Mouse (Mus musculus) erythroblast, embryonic 14.5 days (primary cell): ENCODE measurements around the gene Il1rl1. TPM values are rescaled to one million over a fixed set of nuclear protein-coding genes. Genes with fewer than 3 reads are reported as not detected.

Source experiments
- H3K27me3 ChIP-seq: 2 replicates; pipeline ENCODE4 v1.6.1; 2012; ENCODE audit warnings: inconsistent platforms; ENCODE audit not compliant: control insufficient read depth
- H3K36me3 ChIP-seq: 2 replicates; pipeline ENCODE4 v1.6.1; 2012; ENCODE audit warnings: mild to moderate bottlenecking, inconsistent platforms; ENCODE audit not compliant: control insufficient read depth
- H3K4me1 ChIP-seq: 2 replicates; pipeline ENCODE4 v1.6.1; 2012; ENCODE audit warnings: inconsistent platforms; ENCODE audit not compliant: control insufficient read depth
- H3K4me3 ChIP-seq: replicated peaks from 2 replicates; pipeline ENCODE3; 2012; ENCODE audit warnings: moderate library complexity, mild to moderate bottlenecking, inconsistent platforms
- H3K9me3 ChIP-seq: 2 replicates; pipeline ENCODE4 v1.6.1; 2012; ENCODE audit warnings: low read length, inconsistent platforms, mixed read lengths; ENCODE audit not compliant: control insufficient read depth
- GATA1 ChIP-seq: IDR thresholded peaks from 2 replicates; pipeline ENCODE4 v1.6.1; 2012; ENCODE audit warnings: low read length, inconsistent platforms, mixed read lengths
- TAL1 ChIP-seq: IDR thresholded peaks from 3 replicates; pipeline ENCODE4 v1.6.1; 2012; ENCODE audit warnings: low read length, inconsistent platforms, mixed read lengths
- polyA plus RNA-seq: library from polyadenylated mRNA; stranded (reverse); fragments of >175 nt; gene quantifications from 2 replicates; pipeline ENCODE4 v1.2.3, GENCODE M21; 2012

Gene Il1rl1
- polyA plus RNA-seq, 1 experiment: 0.05 TPM

GRCm38 (mm10) chr1:40430143-40430834 is 919 bp downstream of the Il1rl1 start:
- Histone ChIP-seq H3K36me3 (no peaks in the 10 kb centered on the region), H3K4me3 (peak overlapping the region; percentile 62), H3K4me1 (peaks cover 48% of the 10 kb centered on the region), H3K9me3 (no peaks in the 10 kb centered on the region), H3K27me3 (no peaks in the 10 kb centered on the region)
- no peak for TF ChIP-seq GATA1
- no peak for TF ChIP-seq TAL1

DNA sequence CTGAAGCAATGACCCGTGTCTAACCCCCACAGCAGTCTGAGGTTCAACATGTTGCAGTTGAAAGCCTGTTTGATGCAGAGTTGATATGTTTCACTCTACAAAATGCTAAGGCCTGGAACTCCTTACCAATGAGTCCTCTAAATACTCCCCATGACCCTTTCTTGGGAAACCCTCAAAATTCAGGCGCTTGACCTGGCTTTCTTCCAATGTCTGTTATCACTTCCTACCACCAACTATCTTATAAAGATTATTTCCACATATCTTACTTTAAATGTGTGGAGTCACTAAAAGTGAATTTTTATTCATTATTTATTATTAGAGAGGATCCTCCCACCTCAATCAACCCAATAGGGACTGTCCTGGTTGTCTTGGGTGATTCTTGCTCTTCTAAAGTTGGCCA is 2.8 kb downstream of the Il1rl1 start:
- Histone ChIP-seq H3K36me3 (no peaks in the 10 kb centered on the region), H3K27me3 (no peaks in the 10 kb centered on the region), H3K4me3 (no peak overlapping the region), H3K4me1 (peaks cover 55% of the 10 kb centered on the region), H3K9me3 (no peaks in the 10 kb centered on the region)
- TF ChIP-seq TAL1 (no peak), GATA1 (no peak)

GRCm38 (mm10) chr1:40435936-40436335 is 6.6 kb downstream of the Il1rl1 start:
- Histone ChIP-seq H3K36me3 (no peaks in the 10 kb centered on the region), H3K4me3 (no peak overlapping the region), H3K27me3 (no peaks in the 10 kb centered on the region), H3K9me3 (no peaks in the 10 kb centered on the region), H3K4me1 (peaks cover 33% of the 10 kb centered on the region)
- TF ChIP-seq TAL1: no peak
- no peak for TF ChIP-seq GATA1

DNA sequence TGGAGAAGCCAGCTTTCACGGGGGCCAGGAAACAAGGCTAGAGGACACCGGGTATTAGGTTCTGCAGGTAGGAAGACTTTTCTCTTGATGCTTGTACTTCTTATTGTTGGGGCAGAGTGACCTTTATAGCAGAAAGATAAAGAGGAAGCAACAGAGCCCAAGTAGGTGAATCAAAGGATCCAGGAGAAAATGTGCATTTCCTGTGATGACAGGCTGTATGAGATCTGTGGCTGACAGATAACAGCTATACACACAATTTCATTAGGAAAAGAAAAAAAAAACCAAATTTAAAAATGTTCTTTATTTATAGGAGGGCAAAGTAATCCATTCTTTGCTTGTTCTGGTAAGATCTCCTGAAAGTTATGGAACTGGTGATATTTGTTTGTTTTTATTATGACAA is 8.0 kb downstream of the Il1rl1 start:
- H3K4me3 ChIP-seq: no peak overlapping the region
- H3K9me3 ChIP-seq: no peaks in the 10 kb centered on the region
- H3K4me1 ChIP-seq: peaks cover 19% of the 10 kb centered on the region
- no peaks in the 10 kb centered on the region for H3K27me3 ChIP-seq
- TF ChIP-seq GATA1 (no peak), TAL1 (no peak)
- H3K36me3 ChIP-seq: no peaks in the 10 kb centered on the region; the same call in none of the 2 replicates

- Histone ChIP-seq H3K27me3 (no peaks in the 10 kb centered on the region), H3K36me3 (peaks cover 7% of the 10 kb centered on the region), H3K4me1 (peaks cover 16% of the 10 kb centered on the region), H3K9me3 (no peaks in the 10 kb centered on the region), H3K4me3 (no peak overlapping the region)
- TF ChIP-seq GATA1 (no peak), TAL1 (no peak)
These were observed 10.1 kb downstream of the Il1rl1 start for GRCm38 (mm10) chr1:40439504-40439903.

GRCm38 (mm10) chr1:40444800-40445199 is 15.4 kb downstream of the Il1rl1 start:
- peaks cover 23% of the 10 kb centered on the region for H3K36me3 ChIP-seq
- no peak overlapping the region for H3K4me3 ChIP-seq
- TF ChIP-seq GATA1: no peak
- TF ChIP-seq TAL1: no peak
- no peaks in the 10 kb centered on the region for H3K9me3 ChIP-seq
- no peaks in the 10 kb centered on the region for H3K27me3 ChIP-seq
- no peaks in the 10 kb centered on the region for H3K4me1 ChIP-seq

DNA sequence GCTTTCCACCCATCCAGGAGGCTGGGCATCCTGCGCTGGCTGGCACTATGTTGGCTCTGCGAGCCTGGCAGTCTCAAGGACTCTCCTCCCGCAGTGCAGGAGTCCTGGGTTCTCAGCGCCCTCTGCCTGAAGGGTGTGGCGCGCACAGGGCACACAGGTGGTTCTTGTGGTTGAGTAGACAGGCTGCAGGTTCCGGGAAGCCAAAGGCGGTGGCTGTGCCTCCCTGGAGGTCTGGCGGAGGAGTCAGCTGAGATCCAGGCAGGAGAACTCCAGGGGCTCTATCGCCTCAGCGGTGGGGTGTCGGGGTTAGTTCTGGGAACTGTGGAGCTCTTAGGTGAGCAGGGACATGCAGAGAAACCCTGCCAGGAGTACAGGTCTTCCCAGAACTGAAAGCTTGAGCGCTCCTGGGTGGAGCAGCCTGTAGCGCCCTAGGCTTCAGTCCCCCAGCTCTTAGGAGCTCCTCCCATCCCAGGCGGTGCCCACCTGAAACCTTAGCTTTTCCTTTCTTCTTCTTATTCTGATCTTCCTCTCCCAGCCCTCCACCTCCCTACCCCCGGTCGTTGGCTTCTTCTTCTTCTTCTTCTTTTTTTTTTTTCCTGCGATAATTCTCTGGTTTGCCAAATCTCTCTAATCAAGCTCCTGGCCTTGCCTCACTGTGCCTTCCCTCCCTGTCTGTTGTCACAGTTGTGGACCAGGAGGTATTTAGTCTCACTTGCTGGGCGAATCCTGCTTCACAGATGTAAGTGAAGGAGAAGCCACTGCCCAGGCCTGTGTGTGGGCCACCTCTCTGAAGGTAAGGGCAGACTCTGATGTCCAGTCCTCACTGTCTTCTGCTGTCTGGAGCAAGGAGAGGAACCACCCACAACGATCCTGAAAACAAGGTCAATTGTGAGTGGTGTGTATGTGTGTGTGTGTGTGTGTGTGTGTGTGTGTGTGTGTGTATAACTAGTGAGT is 36.4 kb downstream of the Il1rl1 start, which contains the start of gene Il18r1:
Gene Il18r1 (plus strand): TSS at position 76 of the 954 bp plus-strand sequence.
- Histone ChIP-seq H3K36me3 (peaks cover 5% of the 10 kb centered on the region), H3K27me3 (no peaks in the 10 kb centered on the region), H3K4me1 (no peaks in the 10 kb centered on the region), H3K9me3 (no peaks in the 10 kb centered on the region), H3K4me3 (no peak within 1 kb of the TSS)
- TF ChIP-seq GATA1: no peak
- TF ChIP-seq TAL1: no peak

- H3K9me3 ChIP-seq: no peaks in the 10 kb centered on the region
- no peaks in the 10 kb centered on the region; the same call in none of the 2 replicates for H3K36me3 ChIP-seq
- TF ChIP-seq TAL1 (no peak), GATA1 (no peak)
- no peaks in the 10 kb centered on the region for H3K4me1 ChIP-seq
- no peak overlapping the region for H3K4me3 ChIP-seq
- H3K27me3 ChIP-seq: no peaks in the 10 kb centered on the region
These were observed 37.9 kb downstream of the Il1rl1 start for GRCm38 (mm10) chr1:40467306-40467705.

DNA sequence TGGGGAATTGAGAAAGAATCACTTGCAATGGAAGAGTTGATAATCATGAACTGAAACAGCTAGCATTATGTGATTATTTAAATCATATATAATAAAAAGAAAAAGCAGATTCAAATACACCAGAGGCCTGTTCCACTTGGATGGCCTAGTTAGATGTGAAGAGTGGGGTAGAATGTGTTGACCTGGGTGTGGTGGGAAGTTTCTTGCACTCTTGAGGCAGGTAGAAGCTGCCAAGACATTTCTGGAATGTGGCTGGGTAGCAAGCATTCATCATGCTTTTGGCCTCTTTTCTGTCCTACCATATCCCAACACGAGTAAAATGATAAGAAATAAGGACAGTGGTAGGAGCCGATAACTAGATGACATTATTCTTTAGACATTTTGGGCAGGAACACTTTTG is 39.4 kb downstream of the Il1rl1 start:
- Histone ChIP-seq H3K4me1 (no peaks in the 10 kb centered on the region), H3K4me3 (no peak overlapping the region), H3K36me3 (no peaks in the 10 kb centered on the region; the same call in none of the 2 replicates), H3K27me3 (no peaks in the 10 kb centered on the region), H3K9me3 (no peaks in the 10 kb centered on the region)
- TF ChIP-seq TAL1: no peak
- TF ChIP-seq GATA1: no peak
